Mouse (Mus musculus) adrenal gland, adult (tissue): Measurements from ENCODE around the gene Bysl.
A peak's percentile ranks its signal among the peaks of the same experiment; 100 is the strongest.

Experiments
- DNase-seq, 2 experiments: peaks; one replicate each; pipeline ENCODE4 v3.0.0; 2022 to 2023; ENCODE audit warnings: low spot score in 1 of 2; ENCODE audit not compliant: inconsistent age in 2 of 2

Bysl gene

GRCm38 (mm10) chr17:47594183-47594968, 16.9 kb downstream of the Bysl start:
- peak in 1 of 2 experiments; percentile 71 for DNase-seq

DNA sequence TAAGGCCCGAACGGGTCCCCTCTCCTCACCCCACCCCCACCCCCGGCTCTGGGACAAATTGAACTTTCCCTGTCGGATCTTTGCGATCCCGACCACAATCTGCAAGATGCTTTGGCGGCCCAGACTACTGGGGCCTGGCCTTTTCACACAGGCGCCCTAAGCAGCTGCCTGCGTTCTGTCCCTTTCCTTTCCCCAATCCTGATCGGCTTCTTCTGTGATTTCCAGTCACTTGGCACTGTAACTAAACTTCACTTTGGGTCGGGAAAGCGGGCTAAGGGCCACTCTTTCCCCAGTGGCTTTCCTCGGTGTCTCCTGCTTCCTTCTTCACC, 17.5 kb downstream of the Bysl start:
- peak in 1 of 2 experiments; percentile 88 for DNase-seq

DNA sequence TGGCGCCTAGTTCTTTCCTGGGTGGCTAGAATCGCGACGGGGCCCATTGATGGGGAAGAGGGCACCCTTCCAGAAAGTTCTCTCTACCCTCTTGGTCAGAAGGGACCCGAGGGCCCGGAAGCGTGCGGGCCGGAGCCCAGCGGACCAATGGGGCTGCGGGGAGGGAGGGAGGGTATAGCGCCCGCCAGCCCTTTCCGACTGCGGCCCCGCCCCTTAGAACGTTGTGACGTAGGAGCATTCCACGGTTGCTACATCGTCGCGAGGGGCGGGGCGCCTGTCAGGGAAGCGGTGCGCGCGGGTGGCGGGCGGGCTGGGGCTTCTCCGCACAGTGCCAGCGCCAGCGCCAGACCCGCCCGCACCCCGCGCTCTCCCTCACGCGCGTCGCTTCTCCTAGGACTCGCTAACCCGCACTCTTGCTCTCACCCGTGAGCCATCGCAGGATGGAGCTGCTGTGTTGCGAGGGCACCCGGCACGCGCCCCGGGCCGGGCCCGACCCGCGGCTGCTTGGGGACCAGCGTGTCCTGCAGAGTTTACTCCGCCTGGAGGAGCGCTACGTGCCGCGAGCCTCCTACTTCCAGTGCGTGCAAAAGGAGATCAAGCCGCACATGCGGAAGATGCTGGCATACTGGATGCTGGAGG, 18.0 kb downstream of the Bysl start:
- DNase-seq = peak; percentile 96 to 98

DNA sequence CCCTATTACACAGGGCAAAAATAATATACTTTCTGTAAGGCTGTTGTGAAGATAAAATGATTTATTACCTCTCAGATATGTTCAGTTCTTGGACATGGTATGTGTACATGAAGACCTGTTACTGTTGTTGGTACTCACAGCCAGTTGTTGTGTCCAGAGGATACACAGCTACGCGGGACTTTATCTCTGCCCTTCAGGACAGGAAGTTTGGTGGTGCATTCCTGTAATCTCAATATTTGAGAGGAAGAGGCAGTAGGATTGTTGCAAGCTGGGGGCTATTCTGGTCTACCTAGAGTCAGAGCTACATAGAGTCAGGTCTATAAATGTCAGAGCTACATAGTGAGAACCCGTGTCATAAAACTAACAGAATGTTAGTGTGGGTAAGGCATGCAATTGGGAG, 20.2 kb downstream of the Bysl start:
- DNase-seq = no peak

DNA sequence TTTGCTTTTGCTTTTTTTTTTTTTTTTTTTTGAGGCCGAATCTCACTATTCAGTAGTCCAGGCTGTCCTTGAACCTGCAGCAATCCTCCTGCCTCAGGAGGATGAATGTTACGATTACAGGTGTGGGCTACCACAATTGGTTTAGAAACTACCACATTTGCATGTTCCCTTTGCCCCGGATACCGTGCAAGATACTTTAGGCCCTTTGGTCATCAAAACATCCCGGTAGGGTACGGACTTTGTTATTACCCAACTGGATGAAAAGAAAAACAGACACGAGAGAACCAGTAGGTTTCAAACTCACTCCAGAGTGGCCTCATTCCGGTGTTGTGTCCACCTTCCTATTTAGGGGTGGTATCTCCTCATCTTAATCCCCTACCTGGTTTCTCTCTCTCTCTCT, 22.8 kb downstream of the Bysl start:
- DNase-seq = no peak

DNA sequence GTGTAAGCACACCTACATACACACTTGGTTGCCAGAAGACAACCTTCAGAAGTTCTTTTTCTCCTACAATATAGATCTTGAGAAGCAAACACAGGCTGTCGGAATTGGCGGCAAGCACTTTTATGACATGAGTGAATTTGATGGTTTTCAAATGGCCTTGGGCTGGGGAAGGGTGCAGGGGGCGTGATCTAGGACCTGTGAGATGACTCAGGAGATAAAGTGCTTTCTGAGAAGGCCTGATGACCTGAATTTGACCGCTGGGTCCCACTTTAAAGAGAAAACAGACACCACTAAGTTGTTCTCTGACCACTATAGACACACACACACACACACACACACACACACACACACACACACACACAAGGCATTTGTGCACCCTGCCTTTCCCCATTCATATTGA, 30.3 kb downstream of the Bysl start:
- peak; percentile 60 to 86 for DNase-seq

GRCm38 (mm10) chr17:47578655-47579054, 32.6 kb downstream of the Bysl start:
- DNase-seq = peak; percentile 75 to 89

- peak; percentile 50 to 60 for DNase-seq
Measured at GRCm38 (mm10) chr17:47574830-47575229, 36.5 kb downstream of the Bysl start.

DNA sequence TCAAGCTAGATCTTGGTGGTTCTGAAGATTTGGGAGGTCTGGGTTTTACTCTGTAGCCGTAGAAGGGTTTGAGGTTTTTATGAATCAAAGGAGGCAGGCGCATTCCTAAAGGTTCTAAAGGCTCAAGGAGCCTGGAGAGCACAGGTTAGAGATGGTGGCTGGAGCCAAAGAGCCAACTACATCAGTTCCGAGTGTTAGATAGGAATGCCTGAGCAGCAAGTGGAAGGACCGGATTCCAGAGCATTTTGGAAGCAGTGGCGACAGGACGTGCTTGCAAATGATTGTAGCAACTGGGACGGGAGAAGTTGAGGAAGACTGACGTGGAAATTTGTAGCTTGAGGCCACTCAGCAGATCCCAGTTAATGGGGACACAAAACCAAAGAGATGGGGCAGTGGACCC, 37.3 kb downstream of the Bysl start:
- DNase-seq = no peak

DNA sequence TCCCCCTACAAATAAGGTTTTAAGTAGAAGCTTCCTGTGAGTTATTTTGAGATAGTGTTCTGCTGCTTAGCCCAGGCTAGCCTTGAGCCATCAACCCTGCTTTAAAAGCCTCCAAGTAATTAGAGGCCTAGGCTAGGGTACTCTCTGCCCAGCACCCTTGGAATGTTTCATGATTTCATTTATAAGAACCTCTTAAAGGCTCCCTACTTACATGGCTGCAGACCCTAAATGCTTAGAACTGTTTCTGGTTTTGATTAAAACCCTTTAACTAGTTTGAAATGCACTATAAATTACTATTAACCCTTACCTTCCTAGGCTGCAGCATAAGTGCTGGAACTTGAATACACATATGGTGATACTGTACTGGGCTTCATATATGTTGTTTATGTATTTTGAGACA, 38.9 kb downstream of the Bysl start:
- no peak for DNase-seq

GRCm38 (mm10) chr17:47571621-47572020, 39.7 kb downstream of the Bysl start:
- DNase-seq = no peak

DNA sequence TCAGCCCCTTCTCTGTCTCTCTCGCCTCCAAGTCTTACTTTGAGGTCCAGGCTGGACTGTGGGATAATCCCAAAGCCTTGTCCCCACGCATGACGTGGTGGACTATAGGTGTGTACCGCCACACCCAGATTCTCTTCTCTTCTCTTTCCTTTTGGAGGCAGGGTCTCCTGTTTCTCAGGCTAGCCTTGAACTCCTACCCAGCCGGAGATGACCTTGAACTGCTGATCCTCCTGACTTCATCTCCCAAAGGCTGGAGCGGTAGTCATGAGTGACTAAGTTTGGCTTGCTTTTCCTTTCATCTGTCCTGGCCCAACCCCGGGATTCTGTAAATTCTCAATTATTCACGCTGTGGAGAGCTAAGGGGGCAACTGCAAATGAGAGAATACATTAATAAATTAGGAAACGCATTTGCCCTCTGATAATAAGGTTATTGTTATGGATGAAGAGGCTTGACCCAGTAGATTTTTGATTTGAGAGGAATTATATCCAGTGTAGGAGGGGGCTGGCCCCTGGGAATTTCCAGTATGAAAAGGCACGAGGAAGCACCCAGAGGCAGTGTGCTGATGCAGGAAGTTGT, 42.3 kb downstream of the Bysl start:
- peak in 1 of 2 experiments; percentile 52 for DNase-seq

GRCm38 (mm10) chr17:47568389-47568788, 42.9 kb downstream of the Bysl start:
- no peak for DNase-seq

DNA sequence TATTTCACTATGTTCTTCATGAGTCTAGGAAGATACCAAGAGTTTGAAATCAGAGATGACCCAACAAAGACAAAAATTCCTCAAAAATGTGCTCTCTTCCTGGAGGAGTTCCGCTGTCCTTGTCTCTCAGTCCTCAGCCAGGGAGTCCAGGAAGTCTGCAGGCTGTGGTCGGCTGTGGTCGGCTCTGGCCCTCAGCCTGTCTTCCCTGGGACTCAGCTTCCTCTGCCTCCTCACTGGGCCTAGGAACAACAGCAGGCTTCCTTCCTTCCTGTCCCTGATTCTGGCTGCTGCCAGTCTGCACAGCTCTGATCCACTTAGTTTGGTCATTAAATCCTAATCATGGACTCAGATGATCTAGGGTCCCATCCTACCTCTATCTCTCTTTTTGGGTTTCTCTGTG, 44.0 kb downstream of the Bysl start:
- peak in 1 of 2 experiments; percentile 69 for DNase-seq

GRCm38 (mm10) chr17:47566133-47566532, 45.2 kb downstream of the Bysl start:
- DNase-seq = no peak

DNA sequence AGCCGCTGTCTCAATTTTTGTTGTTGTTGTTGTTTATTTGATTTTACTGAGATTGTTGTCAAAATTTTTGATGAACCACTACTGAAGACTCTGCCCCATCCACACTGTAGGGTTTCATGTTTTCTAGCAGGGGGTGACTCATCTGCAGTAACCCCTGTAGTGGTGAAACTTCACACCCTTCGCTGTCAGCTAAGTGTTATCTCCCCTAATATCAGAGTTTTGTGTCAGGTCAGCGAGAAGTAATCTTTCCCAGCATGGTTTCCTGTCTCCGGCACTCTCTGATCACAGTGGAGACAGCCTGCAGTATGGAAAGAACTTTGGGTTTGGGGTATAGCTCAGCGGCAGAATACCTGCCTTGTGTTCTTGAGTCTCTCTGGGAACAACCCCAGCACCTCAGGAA, 46.7 kb downstream of the Bysl start:
- DNase-seq = no peak

- DNase-seq = peak; percentile 51 to 90
Measured at GRCm38 (mm10) chr17:47562875-47563274, 48.4 kb downstream of the Bysl start.

DNA sequence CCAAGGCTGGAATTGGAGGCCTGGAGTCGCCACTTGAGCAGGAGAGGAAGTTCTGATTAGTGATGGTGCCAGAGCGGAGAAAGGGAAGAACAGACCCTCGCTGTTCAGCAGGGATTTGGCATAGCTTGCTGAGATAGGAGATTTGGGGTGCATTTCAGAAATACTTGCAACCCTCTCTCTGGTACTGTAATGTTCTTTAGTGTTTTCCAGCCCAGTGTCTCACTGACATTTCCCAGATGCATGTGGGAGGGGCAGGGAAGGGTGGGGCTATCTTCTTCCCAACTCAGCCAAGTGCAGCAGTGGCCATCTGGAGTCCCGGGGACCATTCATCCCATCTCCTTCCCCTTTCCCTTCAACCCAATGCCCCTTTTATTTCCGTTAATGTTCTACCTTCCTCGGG, 51.6 kb downstream of the Bysl start:
- DNase-seq = no peak

- no peak for DNase-seq
Measured at GRCm38 (mm10) chr17:47557179-47557578, 54.1 kb downstream of the Bysl start.

- DNase-seq = no peak
Measured at GRCm38 (mm10) chr17:47554621-47555020, 56.7 kb downstream of the Bysl start.

GRCm38 (mm10) chr17:47552994-47553393, 58.3 kb downstream of the Bysl start:
- DNase-seq = peak in 1 of 2 experiments; percentile 24

DNA sequence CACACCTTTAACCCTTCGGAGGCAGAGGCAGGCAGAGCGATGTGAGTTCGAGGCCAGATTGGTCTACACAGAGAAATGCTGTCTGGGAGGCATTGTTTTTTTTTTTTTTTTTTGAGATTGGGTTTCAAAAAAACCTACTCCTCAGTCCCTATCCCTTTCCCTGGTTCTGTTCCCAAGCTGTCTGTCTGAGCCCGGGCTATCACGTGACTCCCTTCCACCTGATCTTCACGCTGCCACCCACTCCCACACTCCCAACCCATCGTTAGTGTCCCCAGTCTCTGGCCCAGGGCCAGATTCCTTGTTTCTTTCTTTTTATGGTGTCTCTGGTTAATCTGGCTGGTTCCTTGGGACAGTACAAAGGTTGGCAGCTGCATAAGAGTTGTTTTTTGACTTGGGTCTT, 60.2 kb downstream of the Bysl start:
- no peak for DNase-seq
